Mouse (Mus musculus) forebrain, embryonic 13.5 days (tissue): ENCODE measurements around the gene Vps37b. TPM values are rescaled to one million over a fixed set of nuclear protein-coding genes. Genes with fewer than 3 reads are reported as not detected.

ENCODE experiments used
- ATAC-seq: fragments of 200-750 bp; cut with Nextera tagmentation; 2 replicates; pipeline ENCODE4 v1.8.0; 2017
- H3K27ac ChIP-seq: fragments of 300-500 bp; sonication (generic); 2 replicates; pipeline ENCODE4 v1.5.1; 2015; ENCODE audit warnings: inconsistent platforms, mild to moderate bottlenecking, moderate library complexity
- H3K27me3 ChIP-seq: fragments of 300-500 bp; sonication (generic); 2 replicates; pipeline ENCODE4 v1.6.1; 2015; ENCODE audit warnings: mild to moderate bottlenecking, inconsistent platforms
- H3K36me3 ChIP-seq: fragments of 300-500 bp; sonication (generic); 2 replicates; pipeline ENCODE4 v1.6.1; 2015; ENCODE audit warnings: mild to moderate bottlenecking, inconsistent platforms; ENCODE audit not compliant: poor library complexity, severe bottlenecking
- H3K4me1 ChIP-seq: fragments of 300-500 bp; sonication (generic); 2 replicates; pipeline ENCODE4 v1.6.1; 2015; ENCODE audit warnings: inconsistent platforms
- H3K4me2 ChIP-seq: fragments of 300-500 bp; sonication (generic); 2 replicates; pipeline ENCODE4 v1.6.1; 2015; ENCODE audit warnings: inconsistent platforms, mild to moderate bottlenecking, moderate library complexity
- H3K4me3 ChIP-seq: fragments of 300-500 bp; sonication (generic); 2 replicates; pipeline ENCODE4 v1.5.1; 2015; ENCODE audit warnings: mild to moderate bottlenecking, inconsistent platforms
- H3K9ac ChIP-seq: fragments of 300-500 bp; sonication (generic); 2 replicates; pipeline ENCODE4 v1.6.1; 2015; ENCODE audit warnings: mild to moderate bottlenecking, inconsistent platforms
- H3K9me3 ChIP-seq: fragments of 300-500 bp; sonication (generic); replicated peaks from 2 replicates; pipeline ENCODE4 v1.6.1; 2016; ENCODE audit warnings: inconsistent platforms
- WGBS: fragments of 180-500 bp; shearing (Covaris S2); methylation state at CpG from one replicate; pipeline ENCODE4 v1.1.7; 2015; 5-methylcytosine and 5-hydroxymethylcytosine counted together
- polyA plus RNA-seq: library from polyadenylated mRNA; unstranded; fragments of >200 nt; fragmentation: Nextera tagmentation; extraction: Ambion mirVana; gene quantifications from 2 replicates; pipeline ENCODE4 v1.2.1, GENCODE M21; 2015

Gene Vps37b
- polyA plus RNA-seq, 1 experiment from 2014 or later = 86.5 TPM

GRCm38 (mm10) chr5:124017941-124018340 is 14.1 kb downstream of the Vps37b start:
- 87% methylated on average over 9 of the region's 9 CpGs for WGBS
- Histone ChIP-seq H3K4me2 (no peak overlapping the region), H3K9ac (no peak overlapping the region), H3K27me3 (no peaks in the 10 kb centered on the region), H3K4me1 (peaks cover 75% of the 10 kb centered on the region), H3K27ac (no peak overlapping the region), H3K9me3 (no peaks in the 10 kb centered on the region), H3K4me3 (no peak overlapping the region), H3K36me3 (peaks cover 17% of the 10 kb centered on the region)
- ATAC-seq = no peak

GRCm38 (mm10) chr5:124016291-124016821 is 15.7 kb downstream of the Vps37b start:
- Histone ChIP-seq H3K27me3 (no peaks in the 10 kb centered on the region), H3K36me3 (peaks cover 8% of the 10 kb centered on the region), H3K4me1 (peaks cover 89% of the 10 kb centered on the region), H3K4me2 (no peak overlapping the region), H3K9ac (no peak overlapping the region), H3K27ac (no peak overlapping the region), H3K4me3 (no peak overlapping the region), H3K9me3 (no peaks in the 10 kb centered on the region)
- no peak for ATAC-seq
- WGBS = 88% methylated on average over 7 of the region's 7 CpGs

- Histone ChIP-seq H3K27ac (no peak overlapping the region), H3K4me1 (peaks cover 95% of the 10 kb centered on the region), H3K9ac (no peak overlapping the region)
Measured at GRCm38 (mm10) chr5:124015727-124016126, 16.3 kb downstream of the Vps37b start.

GRCm38 (mm10) chr5:124014791-124015251 is 17.2 kb downstream of the Vps37b start:
- ATAC-seq = no peak
- 17% methylated on average over 11 of the region's 11 CpGs for WGBS
- Histone ChIP-seq H3K36me3 (peaks cover 9% of the 10 kb centered on the region), H3K9me3 (no peaks in the 10 kb centered on the region), H3K9ac (no peak overlapping the region), H3K27ac (peak overlapping the region; percentile 67; the same call in 1 of the 2 replicates), H3K4me3 (no peak overlapping the region), H3K27me3 (no peaks in the 10 kb centered on the region), H3K4me1 (peaks cover 93% of the 10 kb centered on the region), H3K4me2 (0 out of 2 replicates have a peak overlapping the region, but pooled peaks have one; percentile 17)

More at GRCm38 (mm10) chr5:124015727-124016126, 16.3 kb downstream of the Vps37b start:
- no peak overlapping the region for H3K4me3 ChIP-seq
- H3K27me3 ChIP-seq = no peaks in the 10 kb centered on the region
- no peak overlapping the region for H3K4me2 ChIP-seq
- H3K9me3 ChIP-seq = no peaks in the 10 kb centered on the region
- no peak for ATAC-seq
- peaks cover 3% of the 10 kb centered on the region; the same call in 1 of the 2 replicates for H3K36me3 ChIP-seq
- 79% methylated on average over 2 of the region's 2 CpGs for WGBS

GRCm38 (mm10) chr5:124014180-124014579 is 17.9 kb downstream of the Vps37b start:
- Histone ChIP-seq H3K4me2 (no peak overlapping the region), H3K27ac (0 out of 2 replicates have a peak overlapping the region, but pooled peaks have one; percentile 67), H3K9me3 (no peaks in the 10 kb centered on the region), H3K4me3 (no peak overlapping the region), H3K36me3 (peaks cover 15% of the 10 kb centered on the region), H3K27me3 (no peaks in the 10 kb centered on the region), H3K9ac (no peak overlapping the region), H3K4me1 (peaks cover 87% of the 10 kb centered on the region)
- no peak for ATAC-seq
- WGBS = 86% methylated on average over 3 of the region's 3 CpGs

- WGBS = 92% methylated on average over 16 of the region's 16 CpGs
- Histone ChIP-seq H3K9ac (no peak overlapping the region), H3K36me3 (peaks cover 19% of the 10 kb centered on the region), H3K9me3 (no peaks in the 10 kb centered on the region), H3K4me1 (peaks cover 82% of the 10 kb centered on the region), H3K4me3 (no peak overlapping the region), H3K4me2 (no peak overlapping the region), H3K27me3 (no peaks in the 10 kb centered on the region), H3K27ac (0 out of 2 replicates have a peak overlapping the region, but pooled peaks have one; percentile 67)
- ATAC-seq = no peak
Measured at GRCm38 (mm10) chr5:124013747-124014146, 18.3 kb downstream of the Vps37b start.

- ATAC-seq = no peak
- WGBS = 86% methylated on average over 10 of the region's 10 CpGs
- no peaks in the 10 kb centered on the region for H3K9me3 ChIP-seq
- no peak overlapping the region for H3K4me3 ChIP-seq
- H3K4me1 ChIP-seq = peaks cover 74% of the 10 kb centered on the region
- no peaks in the 10 kb centered on the region for H3K27me3 ChIP-seq
- H3K9ac ChIP-seq = 0 out of 2 replicates have a peak overlapping the region, but pooled peaks have one; percentile 21
- H3K4me2 ChIP-seq = no peak overlapping the region
- peaks cover 28% of the 10 kb centered on the region for H3K36me3 ChIP-seq
- H3K27ac ChIP-seq = peak overlapping the region; percentile 19; the same call in 1 of the 2 replicates
Measured at GRCm38 (mm10) chr5:124012885-124013284, 19.2 kb downstream of the Vps37b start.

GRCm38 (mm10) chr5:124011927-124012326 is 20.1 kb downstream of the Vps37b start:
- H3K27ac ChIP-seq = peak overlapping the region; percentile 90
- H3K4me3 ChIP-seq = no peak overlapping the region
- no peaks in the 10 kb centered on the region for H3K9me3 ChIP-seq
- ATAC-seq = no peak
- 7% methylated on average over 8 of the region's 8 CpGs for WGBS
- H3K4me2 ChIP-seq = peak overlapping the region; percentile 47
- peaks cover 38% of the 10 kb centered on the region for H3K36me3 ChIP-seq
- H3K9ac ChIP-seq = peak overlapping the region; percentile 60
- H3K4me1 ChIP-seq = peaks cover 64% of the 10 kb centered on the region
- no peaks in the 10 kb centered on the region for H3K27me3 ChIP-seq

GRCm38 (mm10) chr5:124010910-124011655 is 21.0 kb downstream of the Vps37b start:
- peak overlapping the region; percentile 47 for H3K4me2 ChIP-seq
- H3K9ac ChIP-seq = peak overlapping the region; percentile 60
- H3K27ac ChIP-seq = peak overlapping the region; percentile 90
- H3K27me3 ChIP-seq = no peaks in the 10 kb centered on the region
- H3K36me3 ChIP-seq = peaks cover 46% of the 10 kb centered on the region
- peak; percentile 73 for ATAC-seq
- peak overlapping the region; percentile 12; the same call in 1 of the 2 replicates for H3K4me3 ChIP-seq
- H3K4me1 ChIP-seq = peaks cover 57% of the 10 kb centered on the region
- WGBS = 8% methylated on average over 19 of the region's 19 CpGs
- no peaks in the 10 kb centered on the region for H3K9me3 ChIP-seq

GRCm38 (mm10) chr5:124010077-124010476 is 22.0 kb downstream of the Vps37b start:
- no peak for ATAC-seq
- H3K9ac ChIP-seq = no peak overlapping the region
- peaks cover 56% of the 10 kb centered on the region for H3K36me3 ChIP-seq
- H3K4me1 ChIP-seq = peaks cover 50% of the 10 kb centered on the region
- H3K4me2 ChIP-seq = no peak overlapping the region
- no peaks in the 10 kb centered on the region for H3K9me3 ChIP-seq
- no peaks in the 10 kb centered on the region for H3K27me3 ChIP-seq
- WGBS = 91% methylated on average over 8 of the region's 8 CpGs
- H3K27ac ChIP-seq = peak overlapping the region; percentile 90
- no peak overlapping the region for H3K4me3 ChIP-seq

GRCm38 (mm10) chr5:124006891-124007491 is 25.1 kb downstream of the Vps37b start:
- ATAC-seq = no peak
- H3K9ac ChIP-seq = peak overlapping the region; percentile 30; the same call in 1 of the 2 replicates
- peaks cover 25% of the 10 kb centered on the region for H3K4me1 ChIP-seq
- no peaks in the 10 kb centered on the region for H3K27me3 ChIP-seq
- H3K27ac ChIP-seq = 0 out of 2 replicates have a peak overlapping the region, but pooled peaks have one; percentile 14
- no peak overlapping the region for H3K4me2 ChIP-seq
- WGBS = 91% methylated on average over 17 of the region's 17 CpGs
- H3K4me3 ChIP-seq = no peak overlapping the region
- H3K9me3 ChIP-seq = no peaks in the 10 kb centered on the region
- peaks cover 80% of the 10 kb centered on the region for H3K36me3 ChIP-seq
